Mouse (Mus musculus) kidney, adult 8-10 months (tissue): ENCODE data around the gene Fermt1.
A peak's percentile ranks its signal among the peaks of the same experiment; 100 is the strongest.

ENCODE experiments used
- DNase-seq, 2 experiments: peaks; one replicate each; pipeline ENCODE4 v3.0.0; 2022

Gene Fermt1

DNA sequence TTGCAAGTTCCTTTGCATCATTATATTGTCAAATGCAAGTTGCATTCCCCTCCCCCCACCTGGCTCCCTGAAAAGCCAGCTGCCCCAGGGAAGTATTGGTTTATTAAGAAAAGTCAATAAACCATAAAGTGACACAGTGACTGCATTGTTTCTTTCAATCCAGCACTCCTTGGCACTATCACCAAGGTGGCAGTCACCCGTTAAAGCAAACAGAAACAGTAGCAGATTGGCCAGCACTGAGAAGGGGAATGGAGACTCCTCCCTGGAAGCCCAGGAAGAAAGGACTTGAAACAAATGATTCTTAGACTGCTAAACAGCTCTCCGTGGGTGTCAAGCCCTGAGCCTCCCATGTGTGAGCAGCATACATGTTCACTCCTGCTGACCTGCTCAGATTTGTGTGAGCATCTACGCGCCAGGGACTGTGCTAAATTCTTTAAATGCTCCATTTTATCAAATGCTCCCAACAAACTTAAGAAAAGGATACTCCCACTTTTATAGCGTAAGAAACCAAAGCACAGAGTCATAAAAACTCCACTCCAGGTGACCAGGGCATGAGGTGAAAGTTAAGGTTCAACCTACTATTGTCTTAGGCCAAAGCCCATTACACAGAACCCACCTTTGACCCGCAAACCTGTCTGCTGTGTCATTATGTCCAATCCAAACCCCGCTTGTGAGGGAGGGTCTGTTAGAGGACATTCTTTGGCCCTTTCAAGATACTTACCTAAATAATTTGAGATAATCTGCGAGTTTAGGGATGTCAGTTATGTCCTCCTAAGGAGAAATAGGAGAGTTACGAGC lies 23.4 kb downstream of the Fermt1 start:
- peak in 1 of 2 experiments; percentile 37 for DNase-seq

DNA sequence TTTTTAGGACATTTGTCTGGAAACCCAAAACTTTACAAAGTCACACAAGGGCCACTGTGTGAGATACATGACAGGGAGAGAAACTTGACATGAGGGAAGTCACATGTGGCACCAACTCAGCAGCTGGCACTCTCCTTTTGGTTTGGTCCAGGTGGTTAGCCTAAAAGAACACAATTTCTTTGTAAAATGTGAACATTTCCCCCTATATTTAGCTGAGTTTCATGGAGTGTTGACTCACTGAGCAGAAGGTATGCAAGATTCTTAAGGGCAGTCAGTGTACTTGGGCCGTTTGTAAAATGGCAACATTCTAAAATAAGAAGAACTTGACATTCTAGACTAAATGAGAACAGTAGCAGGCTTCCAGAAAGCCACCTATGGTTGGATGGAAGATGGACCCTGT lies 30.9 kb downstream of the Fermt1 start:
- no peak for DNase-seq

DNA sequence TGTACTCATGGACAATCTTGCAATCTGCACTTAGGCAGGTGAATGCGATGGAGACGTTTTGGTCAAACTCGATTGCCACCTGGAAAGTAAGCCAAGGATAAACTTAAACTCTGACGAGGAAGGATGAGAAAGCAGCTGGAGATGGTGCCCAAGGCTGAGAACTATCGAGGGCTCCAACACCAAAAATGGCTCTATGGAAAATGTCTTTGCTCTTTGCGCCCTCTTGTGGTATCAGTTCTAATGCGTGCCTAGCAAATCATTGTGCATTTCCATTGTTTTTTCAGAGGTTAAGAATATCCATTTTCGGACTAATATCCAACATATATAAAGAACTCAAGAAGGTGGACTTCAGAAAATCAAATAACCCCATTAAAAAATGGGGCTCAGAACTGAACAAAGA lies 38.9 kb downstream of the Fermt1 start:
- DNase-seq = peak; percentile 29 to 36

DNA sequence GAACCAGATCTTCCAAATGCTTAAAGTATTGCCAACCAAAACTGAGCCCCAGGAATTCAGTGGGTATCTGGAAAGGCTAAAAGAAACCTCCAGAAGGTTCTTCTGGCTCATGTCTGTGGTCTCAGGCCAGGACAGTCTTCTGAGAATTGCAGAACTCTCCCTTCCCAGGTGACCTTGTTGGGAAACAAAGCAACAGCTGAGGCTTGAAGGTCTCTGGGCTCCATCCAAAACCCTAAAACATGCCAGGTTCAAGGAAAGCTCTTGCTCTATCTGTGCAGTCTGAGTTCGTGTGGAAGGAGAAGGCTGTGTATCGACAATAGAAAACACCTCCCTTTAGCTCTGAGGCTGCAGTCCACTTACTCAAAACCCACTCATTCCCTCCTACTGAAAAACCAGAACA lies 40.7 kb downstream of the Fermt1 start:
- DNase-seq = no peak

DNA sequence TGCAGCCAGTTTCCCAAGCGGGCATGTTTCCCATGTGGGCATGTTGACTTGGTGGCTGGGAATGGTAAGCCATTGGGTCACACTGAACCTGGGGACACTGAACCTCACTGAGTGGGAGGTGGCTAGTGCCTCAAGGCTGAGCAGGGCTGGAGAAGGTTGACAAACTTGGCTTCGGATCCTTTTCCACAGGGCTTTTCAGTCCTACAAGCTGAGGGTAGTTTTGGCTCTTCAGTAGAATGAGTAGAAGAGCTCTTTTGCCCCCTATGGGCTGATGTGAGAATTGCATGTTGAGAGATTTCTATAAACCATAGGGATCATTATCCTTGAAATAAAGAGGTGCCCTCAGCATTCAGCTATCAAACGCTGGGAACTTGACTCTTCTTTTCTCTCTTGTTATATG lies 42.2 kb downstream of the Fermt1 start:
- peak; percentile 57 to 66 for DNase-seq

DNA sequence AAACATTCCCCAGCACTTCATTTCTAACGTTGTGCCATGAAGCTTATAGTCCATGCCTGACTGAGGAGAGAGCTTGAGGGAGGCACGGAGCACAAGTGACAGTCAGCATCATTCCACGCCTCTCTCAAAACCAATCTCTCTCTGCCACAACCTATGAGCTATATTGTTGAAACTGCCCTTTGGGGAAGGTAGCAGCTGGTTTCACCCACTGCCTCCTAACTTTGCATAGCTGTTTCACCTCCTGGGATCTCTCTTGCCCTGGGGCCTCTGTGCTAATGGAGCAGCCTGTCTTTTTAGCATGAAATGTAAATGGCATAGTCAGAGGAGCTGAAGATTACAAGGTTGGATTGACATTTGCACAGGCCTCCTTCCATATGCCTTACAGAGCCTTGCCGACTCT lies 43.6 kb downstream of the Fermt1 start:
- no peak for DNase-seq

DNA sequence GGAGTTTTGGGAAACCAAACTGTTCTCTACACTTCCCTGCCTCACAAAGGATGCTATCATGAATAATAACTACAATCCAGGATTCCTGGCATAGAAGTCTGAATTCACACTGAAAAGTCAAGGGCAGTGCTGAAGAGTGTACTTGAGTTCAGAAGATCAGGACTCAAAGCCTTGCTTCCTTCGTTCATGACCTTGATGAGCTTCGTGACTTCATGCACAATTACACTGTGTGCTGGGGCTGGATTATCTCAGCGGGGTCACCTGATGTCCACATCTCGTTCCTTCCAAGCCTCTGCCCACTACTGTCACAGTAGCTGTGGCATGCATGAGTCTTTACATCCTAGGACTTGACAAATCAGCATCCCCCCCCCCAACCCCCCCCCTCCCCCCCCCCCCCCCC lies 44.1 kb downstream of the Fermt1 start:
- DNase-seq = no peak

DNA sequence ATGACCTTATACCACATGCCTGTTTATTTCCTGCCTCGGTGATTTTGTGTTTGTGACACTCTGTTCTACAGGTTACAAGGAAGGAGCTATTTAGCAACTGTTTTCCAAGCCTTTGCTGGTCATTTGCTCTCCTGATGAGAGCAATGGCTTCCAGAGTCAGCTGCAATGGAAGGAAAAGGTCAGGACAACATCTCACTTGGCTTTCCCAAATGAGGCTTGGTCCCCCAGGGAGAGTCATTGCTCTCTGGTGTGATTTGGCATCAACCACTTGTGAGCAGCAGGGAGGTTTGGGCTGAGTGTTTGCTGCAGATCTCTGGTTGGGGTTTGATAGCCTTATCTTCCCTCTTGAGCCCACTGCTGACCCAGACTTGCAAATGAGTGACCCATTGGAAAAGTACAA lies 45.1 kb downstream of the Fermt1 start:
- no peak for DNase-seq

DNA sequence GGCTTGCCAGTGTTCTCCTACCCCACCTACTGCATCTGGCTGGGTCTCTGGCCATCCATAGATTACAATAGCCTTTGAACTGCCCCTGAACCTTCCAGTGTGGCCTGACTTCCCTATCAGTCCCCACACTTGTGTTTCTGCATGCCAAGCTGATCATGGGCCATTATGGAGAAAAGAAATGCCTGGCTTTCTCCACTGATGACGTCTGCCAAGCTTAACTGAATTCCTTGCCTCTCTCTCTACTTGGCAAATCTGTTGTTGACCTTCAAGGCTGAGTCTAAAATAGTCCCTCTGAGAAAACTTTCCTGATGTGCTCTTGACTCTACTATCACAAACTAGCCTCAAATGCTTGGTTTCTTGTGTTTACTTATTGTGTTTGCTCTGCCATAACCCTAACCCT lies 47.5 kb downstream of the Fermt1 start:
- no peak for DNase-seq

DNA sequence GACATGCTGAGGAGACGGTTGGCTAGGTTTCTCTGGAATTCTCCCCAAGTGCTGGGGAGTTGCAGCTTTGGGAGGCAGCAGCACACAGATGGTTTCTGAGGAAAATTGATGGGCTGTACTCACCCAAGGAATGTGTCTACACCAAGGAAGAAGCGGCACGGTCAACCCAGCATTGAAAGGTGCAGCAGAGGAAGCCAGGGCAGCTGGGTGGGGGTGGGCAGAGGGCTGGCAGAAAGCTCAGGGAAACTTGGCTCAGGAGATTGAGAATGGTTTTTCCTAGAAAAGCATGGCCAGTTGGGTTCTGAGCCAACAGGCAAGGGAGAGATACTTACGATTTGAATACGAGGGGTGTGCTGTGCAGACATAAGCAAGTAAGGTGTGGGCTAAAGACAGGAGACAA lies 51.9 kb downstream of the Fermt1 start:
- DNase-seq = no peak

DNA sequence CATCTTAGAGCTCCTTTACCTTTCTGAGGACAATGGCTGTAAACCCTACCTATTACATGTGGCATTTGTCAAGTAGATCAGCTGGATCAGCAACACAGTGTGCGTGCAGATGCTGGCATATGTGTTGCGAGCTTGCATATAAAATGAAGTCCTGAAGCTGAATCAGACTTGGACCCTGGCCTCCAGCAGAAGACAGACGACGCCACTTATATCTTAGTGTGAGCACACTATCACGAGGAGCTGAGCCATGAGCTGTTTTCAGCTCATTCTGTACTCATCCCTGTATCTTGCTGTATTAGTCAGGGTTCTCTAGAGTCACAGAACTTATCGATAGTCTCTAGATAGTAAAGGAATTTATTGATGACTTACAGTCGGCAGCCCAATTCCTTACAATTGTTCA lies 60.4 kb downstream of the Fermt1 start:
- no peak for DNase-seq

DNA sequence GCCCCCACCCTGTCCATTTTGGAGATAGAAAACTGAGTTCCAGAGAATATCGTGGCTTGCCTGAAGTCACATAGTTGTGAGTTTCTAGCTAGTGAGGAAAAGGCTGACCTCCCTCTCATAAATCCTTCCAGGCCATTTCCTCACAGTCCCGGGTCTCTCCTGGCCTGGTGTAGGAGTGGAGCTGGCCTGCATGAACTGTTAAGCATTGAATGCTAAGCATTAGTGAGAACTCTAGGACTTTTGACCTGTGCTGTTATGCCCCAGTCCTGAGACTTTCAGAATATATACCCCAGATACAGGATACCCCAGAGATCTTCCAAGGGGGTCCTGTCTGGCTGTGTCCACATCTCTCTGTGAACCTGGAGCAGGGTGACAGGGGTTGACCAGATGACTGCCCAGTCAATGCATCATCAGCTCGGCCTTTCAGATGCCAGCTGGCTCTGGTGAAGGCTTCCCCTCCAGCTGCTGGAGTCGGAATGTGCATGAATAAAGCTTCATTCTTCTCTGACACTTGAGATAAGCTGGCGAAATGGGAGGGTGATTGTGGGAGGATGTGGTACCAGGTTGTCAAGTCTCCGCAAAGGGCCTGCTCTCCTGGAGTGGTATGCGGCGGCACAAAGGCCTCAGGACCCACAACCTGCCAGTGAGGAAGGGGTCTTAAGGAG lies 61.3 kb downstream of the Fermt1 start:
- no peak for DNase-seq

DNA sequence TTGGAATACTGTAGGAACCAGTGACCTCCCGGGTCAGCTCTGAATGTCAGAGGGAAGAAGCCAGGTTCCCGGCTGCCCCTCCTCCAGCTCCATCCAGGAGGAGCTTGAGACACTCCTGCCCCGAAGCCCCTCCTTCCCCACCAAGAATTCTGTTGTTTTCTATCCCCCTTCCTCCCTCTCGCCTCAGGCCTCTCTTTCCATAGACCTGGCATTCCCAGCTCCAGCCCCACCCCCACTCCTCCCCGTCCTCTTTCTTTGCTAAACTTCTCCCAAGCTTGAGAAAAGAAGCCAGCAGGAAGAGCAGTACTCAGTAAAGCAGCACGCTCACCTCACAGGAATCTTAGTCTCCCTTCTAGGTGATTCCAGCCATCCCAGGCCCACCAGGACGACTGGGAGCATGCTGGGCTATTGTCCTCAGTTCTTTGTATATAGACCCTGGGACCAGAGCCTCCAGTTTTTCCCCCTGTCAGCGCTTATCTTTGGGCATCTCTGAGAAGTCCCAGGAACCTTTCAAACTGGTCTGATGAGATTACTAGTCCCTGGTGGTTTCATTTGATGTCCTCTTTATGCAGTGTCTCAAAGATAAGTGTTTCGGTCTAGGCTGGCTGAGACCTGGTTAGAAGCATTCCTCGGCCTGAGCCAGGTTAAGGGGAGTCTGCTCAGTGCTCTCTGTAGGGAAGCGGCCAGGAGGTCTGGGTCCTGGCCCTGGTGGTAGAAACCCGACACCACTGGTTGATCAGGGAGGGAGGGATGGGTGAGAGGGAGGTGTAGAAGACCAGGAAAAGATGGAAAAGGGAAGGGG lies 64.7 kb downstream of the Fermt1 start, which contains the start of gene Lrrn4:
Gene Lrrn4 (minus strand): TSS at position 48 of the 802 bp plus-strand sequence.
- DNase-seq = no peak

DNA sequence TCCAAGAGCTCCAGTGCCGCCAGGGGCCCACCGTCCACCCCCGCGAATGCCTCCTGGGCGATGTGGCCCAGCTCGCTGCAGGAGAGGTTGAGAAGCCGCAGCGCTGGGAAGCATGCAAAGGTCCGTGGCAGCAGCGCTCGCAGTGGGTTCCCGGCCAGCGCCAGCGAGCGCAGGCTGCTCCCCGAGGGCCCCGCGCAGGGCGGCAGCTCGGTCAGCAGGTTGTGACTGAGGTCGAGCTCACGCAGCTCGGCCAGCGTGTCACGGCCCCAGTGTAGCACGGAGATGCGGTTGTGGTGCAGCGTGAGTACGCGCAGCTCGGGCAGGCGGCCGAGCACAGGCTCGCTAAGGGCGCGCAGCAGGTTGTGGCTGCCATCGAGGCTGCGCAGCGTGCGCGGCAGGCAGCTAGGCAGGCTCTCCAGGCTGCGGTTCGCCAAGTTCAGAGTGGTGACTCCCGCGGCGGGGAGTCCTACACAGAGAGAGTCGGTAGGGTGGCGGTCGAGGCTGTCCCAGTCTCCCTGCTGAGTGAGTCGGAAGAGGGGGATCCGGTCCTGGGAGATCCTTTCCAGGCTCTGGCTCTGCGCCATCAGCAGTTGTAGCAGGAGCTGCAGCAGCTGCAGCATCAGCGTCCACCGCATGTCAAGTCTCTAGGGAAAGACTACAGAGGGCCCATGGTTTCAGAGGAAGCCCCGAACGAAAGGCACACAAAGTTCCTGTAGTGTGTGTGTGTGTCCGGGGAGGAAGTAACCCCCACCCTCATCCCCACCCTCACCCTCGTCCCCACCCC lies 66.3 kb downstream of the Fermt1 start:
- no peak for DNase-seq

DNA sequence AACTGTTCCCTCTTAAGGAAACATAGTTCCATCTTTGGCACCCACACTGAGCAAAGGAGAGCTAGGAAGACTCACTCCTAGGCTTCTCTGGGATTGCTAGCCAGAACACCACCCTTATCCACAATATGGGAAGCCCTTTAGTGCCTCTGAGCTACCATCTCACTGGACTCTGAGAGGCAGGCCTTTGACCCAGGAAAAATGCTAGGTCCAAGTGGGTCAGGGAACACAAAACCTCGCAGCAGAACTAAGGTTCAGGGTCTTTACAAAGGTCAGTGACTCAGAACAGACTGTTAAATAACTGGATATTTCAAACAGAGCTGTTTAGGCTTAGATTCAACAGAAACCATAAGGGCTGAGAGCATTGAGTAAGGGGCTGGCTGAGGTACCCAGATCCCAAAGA lies 68.7 kb downstream of the Fermt1 start:
- DNase-seq = peak; percentile 47 to 60

DNA sequence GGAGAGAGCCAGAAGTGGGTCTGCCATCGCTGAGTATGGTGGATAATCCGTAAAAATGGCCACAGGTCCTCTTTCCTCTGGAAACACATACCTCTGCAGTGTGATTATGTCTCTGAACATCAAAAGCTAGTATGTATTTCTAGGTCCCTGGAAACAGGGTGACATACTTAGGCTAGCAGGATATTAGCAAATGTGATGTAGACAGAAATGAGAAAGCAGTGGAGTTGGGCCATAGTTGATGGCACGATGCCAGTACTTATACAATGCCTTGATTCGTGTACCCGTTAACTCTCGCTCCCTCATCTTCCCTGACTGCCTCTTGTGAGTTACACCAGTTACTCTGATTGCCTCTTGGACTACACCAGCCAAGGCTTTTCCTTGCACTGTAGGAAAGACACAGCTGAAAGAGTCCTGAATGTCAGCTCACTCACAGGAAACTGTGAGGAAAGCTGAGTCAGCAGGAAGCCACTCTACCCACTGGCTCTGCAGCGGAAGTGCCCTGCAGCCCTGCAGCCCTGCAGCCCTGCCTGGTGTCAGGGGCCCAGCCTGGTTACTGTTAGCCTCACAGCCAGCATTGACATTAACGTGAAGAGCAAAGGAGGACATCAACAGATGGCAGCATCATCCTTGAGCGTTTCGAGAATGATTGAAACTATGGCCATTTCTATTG lies 71.9 kb downstream of the Fermt1 start:
- no peak for DNase-seq

DNA sequence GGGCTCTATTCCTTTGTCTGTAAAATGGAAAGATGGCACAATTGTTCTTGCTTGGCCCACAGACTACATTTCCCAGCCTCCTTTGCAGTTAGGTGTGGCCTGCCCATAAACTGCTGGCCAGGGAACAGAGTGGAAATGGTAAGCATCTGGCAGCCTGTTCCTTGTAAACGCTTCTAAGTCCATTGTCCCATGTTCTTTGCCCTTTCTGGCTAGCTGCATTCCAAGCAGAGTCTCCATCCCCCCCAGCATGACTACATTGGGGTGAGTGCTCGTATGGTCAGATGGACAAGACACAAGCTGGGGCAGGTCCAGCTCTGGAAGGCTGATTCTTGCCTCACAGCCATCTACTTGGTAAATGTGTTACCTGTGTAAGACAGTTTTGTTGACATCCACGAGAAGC lies 74.0 kb downstream of the Fermt1 start:
- peak; percentile 88 to 94 for DNase-seq

DNA sequence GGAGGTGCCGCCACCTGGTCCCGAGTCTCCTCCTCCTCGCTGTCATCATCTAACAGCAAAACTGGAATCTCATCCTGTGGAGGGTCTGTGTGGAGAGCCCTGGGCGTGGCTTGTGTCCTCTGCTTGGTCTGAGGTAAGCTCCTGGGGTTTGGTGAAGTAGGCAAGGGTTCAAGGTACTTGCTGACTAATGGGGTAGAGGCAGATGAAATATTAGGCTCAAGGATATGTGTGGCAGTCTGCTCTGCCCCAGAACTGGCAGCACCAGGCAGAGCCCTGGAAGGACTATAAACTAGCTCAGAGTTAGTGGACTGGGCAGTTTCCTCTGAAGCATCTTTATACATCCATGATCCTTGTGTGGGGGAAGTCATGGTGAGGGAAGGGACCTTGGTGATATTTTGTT lies 75.4 kb downstream of the Fermt1 start:
- no peak for DNase-seq

DNA sequence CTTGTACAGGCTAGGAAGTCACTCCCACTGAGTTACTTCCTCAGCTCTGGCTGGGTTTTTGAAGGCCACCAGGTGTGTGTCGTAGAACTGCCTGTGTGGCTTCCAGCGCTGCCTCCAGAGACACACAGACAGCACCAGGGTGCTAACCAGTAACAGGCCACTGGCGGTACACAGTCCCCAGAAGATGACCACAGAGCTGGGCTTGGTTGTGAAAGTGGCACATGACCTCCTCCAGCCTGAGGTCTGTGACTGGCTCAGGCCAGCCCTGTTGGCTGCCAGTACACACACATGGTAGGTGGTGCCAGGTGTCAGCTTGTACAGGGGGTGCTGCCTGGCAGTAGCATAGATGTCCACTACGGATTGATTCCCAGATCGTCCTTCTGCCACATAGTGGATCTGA lies 76.0 kb downstream of the Fermt1 start:
- DNase-seq = no peak

DNA sequence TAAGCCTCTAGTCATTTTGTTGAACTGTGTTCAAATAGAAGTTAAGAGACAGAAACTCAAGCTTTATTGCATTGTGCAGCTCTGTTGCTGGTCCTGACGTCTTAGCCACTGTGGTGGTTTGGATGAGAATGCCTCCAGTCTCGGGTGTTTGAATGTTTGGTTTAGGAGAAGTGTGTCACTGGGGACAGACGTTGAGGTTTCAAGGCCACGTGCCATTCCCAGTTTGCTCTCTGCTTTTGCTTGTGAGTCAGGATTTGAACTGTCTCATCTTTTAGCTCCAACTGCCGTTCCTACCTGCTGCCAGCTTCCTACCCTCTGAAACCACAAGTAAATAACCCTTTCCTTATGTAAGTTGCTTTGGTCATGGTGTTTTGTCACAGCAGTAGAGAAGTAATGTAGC lies 78.2 kb downstream of the Fermt1 start:
- DNase-seq = no peak

DNA sequence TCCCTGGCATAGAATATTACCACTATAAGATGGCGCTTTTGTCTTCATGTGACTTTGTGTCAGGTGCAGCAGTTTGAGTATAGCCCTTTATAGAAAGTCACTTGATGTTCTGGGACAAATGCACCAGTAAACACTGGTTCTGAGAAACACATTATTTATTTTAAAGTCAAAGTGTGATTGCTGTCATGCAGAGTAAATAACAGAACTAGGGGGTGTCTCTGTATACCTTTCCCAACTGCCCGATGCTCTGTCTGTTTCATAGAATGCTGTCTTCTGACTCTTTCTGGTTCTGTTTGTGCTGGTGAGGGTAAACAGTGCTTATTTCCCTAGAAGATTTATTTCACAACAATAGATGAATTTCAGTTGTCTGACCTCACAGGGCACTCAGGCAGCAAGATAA lies 82.4 kb downstream of the Fermt1 start:
- DNase-seq = no peak

DNA sequence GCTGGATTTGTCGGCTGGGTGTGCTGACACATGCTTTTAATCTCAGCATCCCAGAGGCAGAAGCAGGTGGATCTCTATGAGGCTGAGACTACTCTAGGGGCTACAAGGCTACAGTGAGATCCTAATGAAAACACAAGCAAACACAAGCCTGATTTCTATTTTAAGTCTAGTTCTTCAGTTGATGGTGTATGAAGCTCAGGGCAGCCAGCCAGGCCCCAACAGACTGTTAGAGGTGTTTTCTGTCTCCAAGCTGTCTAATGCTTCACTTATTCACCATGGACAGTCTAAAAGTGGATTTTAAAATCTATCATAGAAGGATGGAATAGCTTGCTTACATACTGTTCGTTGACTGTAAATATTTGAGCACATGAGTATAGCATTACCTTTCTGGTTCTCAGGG lies 84.2 kb downstream of the Fermt1 start:
- DNase-seq = no peak
